Mouse (Mus musculus): ENCODE measurements around the gene Dop1b.

DNA sequence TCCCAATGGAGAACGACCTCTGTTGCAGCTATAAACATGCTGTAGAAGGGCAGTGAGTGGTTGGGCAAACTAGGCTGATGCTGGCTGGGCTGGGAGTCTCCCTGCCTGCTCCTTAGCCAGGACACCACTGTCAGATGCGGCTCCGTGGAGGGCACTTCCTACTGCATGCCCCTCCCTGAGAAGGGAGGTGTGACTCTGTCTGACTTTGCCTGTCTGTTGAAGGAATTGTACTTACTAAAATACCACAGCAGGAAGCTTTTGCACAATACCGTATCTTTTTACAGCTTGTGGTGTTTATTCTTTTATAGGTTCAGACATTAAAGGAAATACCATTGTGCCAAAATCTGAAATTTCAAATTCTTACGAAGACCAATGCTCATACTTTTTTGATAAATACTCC lies 40.1 kb downstream of the Dop1b start:
- no peak for TF ChIP-seq CTCF (conservative IDR thresholded peaks at IDR 0.05 in 1 of 2, IDR thresholded peaks at IDR 0.05 in 1 of 2; ENCODE audit: low read depth in 2 of 2, low read length in 2 of 2)
- TF ChIP-seq POLR2A (IDR thresholded peaks at IDR 0.05; ENCODE audit: low read depth, low read length) = no peak
- no peak for TF ChIP-seq USF1 (IDR thresholded peaks at IDR 0.05; ENCODE audit: low read depth, low read length)
- TF ChIP-seq RAD21 (IDR thresholded peaks at IDR 0.05; ENCODE audit: low read depth, low read length) = no peak
- TF ChIP-seq CHD2 (IDR thresholded peaks at IDR 0.05; ENCODE audit: low read length) = no peak
- TF ChIP-seq MAX (IDR thresholded peaks at IDR 0.05; ENCODE audit: low read length) = no peak
- TF ChIP-seq JUND (conservative IDR thresholded peaks at IDR 0.05; ENCODE audit: low read depth, low read length) = no peak
- TF ChIP-seq TCF12 (IDR thresholded peaks at IDR 0.05; ENCODE audit: low read depth, low read length) = no peak
- no peak for TF ChIP-seq E2F4 (IDR thresholded peaks at IDR 0.05; ENCODE audit: insufficient replicate concordance, low read depth, low read length)
- TF ChIP-seq MAZ (IDR thresholded peaks at IDR 0.05; ENCODE audit: low read depth, low read length) = no peak
- no peak for TF ChIP-seq MAFK (IDR thresholded peaks at IDR 0.05; ENCODE audit: insufficient replicate concordance, low read length)
- no peak for TF ChIP-seq EP300 (IDR thresholded peaks at IDR 0.05; ENCODE audit: low read length)
- TF ChIP-seq MXI1 (IDR thresholded peaks at IDR 0.05; ENCODE audit: low read depth, low read length) = no peak
